Mouse (Mus musculus) Patski (cell line): ENCODE results near the gene Ccdc71. TPM values are rescaled to one million over a fixed set of nuclear protein-coding genes. Genes with fewer than 3 reads are reported as not detected.

Source experiments
- ATAC-seq: fragments of 100-300 bp; one replicate; pipeline ENCODE4 v1.8.0; 2021
- CTCF ChIA-PET: fragments of 350-600 bp; sonication (Branson Sonifier 250); formaldehyde crosslinking; loops from one replicate; lab custom pipeline; 2022; ENCODE audit warnings: inconsistent platforms; lab: Charles Lee
- POLR2A ChIA-PET: fragments of 350-600 bp; sonication (Branson Sonifier 250); formaldehyde crosslinking; loops from one replicate; lab custom pipeline; 2022; ENCODE audit warnings: antibody characterized with exemption, inconsistent platforms; lab: Charles Lee
- DNase-seq: peaks from one replicate; pipeline ENCODE4 v3.0.0-alpha.2; 2011; ENCODE audit warnings: low read depth, low spot score
- H3K27me3 ChIP-seq: fragments of 371-371 bp; one replicate; pipeline ENCODE4 v1.5.1; 2021
- CTCF ChIP-seq: fragments of 100-300 bp; IDR thresholded peaks from one replicate; pipeline ENCODE4 v1.5.1; 2021
- in situ Hi-C: fragments of 300-500 bp; cut with MboI; formaldehyde crosslinking; loops from 3 replicates; pipeline ENCODE4 v1.11.1; 2018; ENCODE audit warnings: low pct_unique_long_range_greater_than_20kb, mixed read lengths
- polyA plus RNA-seq: library from polyadenylated mRNA; unstranded; gene quantifications from one replicate; pipeline ENCODE4 v1.2.3, GENCODE M21; 2021

Gene Ccdc71
- polyA plus RNA-seq, 1 experiment from 2014 or later = 33.0 TPM

- ChIA-PET CTCF (no interaction called here), POLR2A (no interaction called here)
- in situ Hi-C loops = no loop called here
- no peaks in the 10 kb centered on the region for H3K27me3 ChIP-seq
- ATAC-seq (no peak), DNase-seq (no peak)
- TF ChIP-seq CTCF = no peak
Observed at GRCm38 (mm10) chr9:108455747-108456571, 4.4 kb upstream of the Ccdc71 start.

- ATAC-seq = no peak
- no peaks in the 10 kb centered on the region for H3K27me3 ChIP-seq
- in situ Hi-C loops = no loop called here
- no peak for DNase-seq
- CTCF ChIA-PET = no interaction called here
- no peak for TF ChIP-seq CTCF
- POLR2A ChIA-PET = no interaction called here
Observed at GRCm38 (mm10) chr9:108456953-108457352, 3.4 kb upstream of the Ccdc71 start.

- in situ Hi-C loops = no loop called here
- ChIA-PET POLR2A (no interaction called here), CTCF (interaction anchor here (1.1 kb wide), 1 partner anchor 19 kb away, joined by 3 read pairs; the partner anchor contains the start of gene Lamb2)
- DNase-seq = no peak
- no peaks in the 10 kb centered on the region for H3K27me3 ChIP-seq
- no peak for TF ChIP-seq CTCF
- ATAC-seq = no peak
Observed at GRCm38 (mm10) chr9:108459939-108460318, 398 bp upstream of the Ccdc71 start.

GRCm38 (mm10) chr9:108461181-108461631, 879 bp downstream of the Ccdc71 start, which contains the start of gene Klhdc8b:
TSS of gene Klhdc8b (minus strand) at chr9:108461581.
- CTCF ChIA-PET = interaction anchor here (1.5 kb wide), 1 partner anchor 11 kb away, joined by 3 read pairs; no protein-coding TSS in a partner anchor
- TF ChIP-seq CTCF = no peak
- ATAC-seq (no peak), DNase-seq (no peak)
- no peaks in the 10 kb centered on the region for H3K27me3 ChIP-seq
- in situ Hi-C loops = no loop called here
- POLR2A ChIA-PET = interaction anchor here (0.6 to 1.6 kb wide), 2 partner anchors 12 to 80 kb away, joined by 3 to 4 read pairs; no protein-coding TSS in a partner anchor

- in situ Hi-C loops = no loop called here
- POLR2A ChIA-PET = interaction anchor here (0.6 to 1.6 kb wide), 6 partner anchors 12 to 80 kb away, joined by 3 to 10 read pairs (median 3); partner anchors contain the start of genes BC048562, Lamb2 and Usp19
- CTCF ChIA-PET = interaction anchor here (1.5 kb wide), 3 partner anchors 9 to 20 kb away, joined by 3 to 5 read pairs (median 3); no protein-coding TSS in a partner anchor
- no peak for TF ChIP-seq CTCF
- ATAC-seq (no peak), DNase-seq (no peak)
- no peaks in the 10 kb centered on the region for H3K27me3 ChIP-seq
Observed at GRCm38 (mm10) chr9:108461675-108462074, 1.3 kb downstream of the Ccdc71 start.

GRCm38 (mm10) chr9:108462192-108462591, 1.9 kb downstream of the Ccdc71 start:
- TF ChIP-seq CTCF = no peak
- no peak for ATAC-seq
- ChIA-PET CTCF (interaction anchor here (1.5 kb wide), 3 partner anchors 10 to 20 kb away, joined by 3 to 5 read pairs (median 3); no protein-coding TSS in a partner anchor), POLR2A (interaction anchor here (0.7 to 1.6 kb wide), 5 partner anchors 13 to 28 kb away, joined by 3 to 10 read pairs (median 3); partner anchors contain the start of genes BC048562, Lamb2 and Usp19)
- H3K27me3 ChIP-seq = no peaks in the 10 kb centered on the region
- in situ Hi-C loops = no loop called here
- DNase-seq = no peak

GRCm38 (mm10) chr9:108463713-108464112, 3.4 kb downstream of the Ccdc71 start:
- CTCF ChIA-PET = no interaction called here
- no peak for DNase-seq
- in situ Hi-C loops = no loop called here

GRCm38 (mm10) chr9:108466219-108466618, 5.9 kb downstream of the Ccdc71 start:
- no peak for DNase-seq
- TF ChIP-seq CTCF = no peak
- in situ Hi-C loops = no loop called here
- ATAC-seq = no peak
- POLR2A ChIA-PET = no interaction called here
- H3K27me3 ChIP-seq = no peaks in the 10 kb centered on the region
- CTCF ChIA-PET = no interaction called here

More at GRCm38 (mm10) chr9:108463713-108464112, 3.4 kb downstream of the Ccdc71 start:
- TF ChIP-seq CTCF = no peak
- ATAC-seq = no peak
- H3K27me3 ChIP-seq = no peaks in the 10 kb centered on the region
- POLR2A ChIA-PET = interaction anchor here (0.8 kb wide), 1 partner anchor 19 kb away, joined by 3 read pairs; no protein-coding TSS in a partner anchor

GRCm38 (mm10) chr9:108469430-108469829, 9.1 kb downstream of the Ccdc71 start:
- ChIA-PET POLR2A (no interaction called here), CTCF (no interaction called here)
- in situ Hi-C loops = no loop called here
- ATAC-seq = no peak
- no peak for DNase-seq
- H3K27me3 ChIP-seq = no peaks in the 10 kb centered on the region
- no peak for TF ChIP-seq CTCF

GRCm38 (mm10) chr9:108469845-108470244, 9.5 kb downstream of the Ccdc71 start:
- CTCF ChIA-PET = no interaction called here
- no peak for DNase-seq

GRCm38 (mm10) chr9:108474528-108474927, 14.2 kb downstream of the Ccdc71 start:
- ChIA-PET CTCF (no interaction called here), POLR2A (no interaction called here)
- ATAC-seq (no peak), DNase-seq (no peak)
- in situ Hi-C loops = no loop called here
- no peaks in the 10 kb centered on the region for H3K27me3 ChIP-seq
- no peak for TF ChIP-seq CTCF

More at GRCm38 (mm10) chr9:108469845-108470244, 9.5 kb downstream of the Ccdc71 start:
- POLR2A ChIA-PET = no interaction called here
- in situ Hi-C loops = no loop called here
- no peaks in the 10 kb centered on the region for H3K27me3 ChIP-seq
- no peak for ATAC-seq
- TF ChIP-seq CTCF = no peak
